Mouse (Mus musculus) erythroid progenitor cell, adult 5-6 weeks (primary cell): ENCODE data around the gene Rasgef1a. TPM values are rescaled to one million over a fixed set of nuclear protein-coding genes. Genes with fewer than 3 reads are reported as not detected.

Experiments used
- ATAC-seq: replicated peaks from 2 replicates; pipeline ENCODE4 v1.8.0; 2016; ENCODE audit warnings: moderate number of reproducible peaks, mild to moderate bottlenecking, moderate TSS enrichment, inconsistent platforms; ENCODE audit not compliant: poor library complexity, low FRiP score, severe bottlenecking
- total RNA-seq, 2 experiments: library from RNA; stranded (forward) in 1 of 2; stranded (reverse) in 1 of 2; fragments of 150-400 nt in 1 of 2; fragments of 186-747, 209-891 nt in 1 of 2; gene quantifications; 2 replicates each; pipeline versions ENCODE4 v1.2.3 to v1.2.4; 2015 to 2017; ENCODE audit warnings: low replicate concordance in 2 of 2

Gene Rasgef1a
- total RNA-seq (2015; ENCODE audit: low replicate concordance) = not detected in 2 replicates
- not detected in 2 replicates for total RNA-seq (2017; ENCODE audit: low replicate concordance)

GRCm38 (mm10) chr6:118010756-118011615, at the start of gene Rasgef1a:
Gene Rasgef1a, plus strand, starts transcription at chr6:118011438.
- ATAC-seq = no peak

- no peak for ATAC-seq
Observed at GRCm38 (mm10) chr6:117963201-117963600, 48.0 kb upstream of the Rasgef1a start.

GRCm38 (mm10) chr6:117966729-117967128, 44.5 kb upstream of the Rasgef1a start:
- no peak for ATAC-seq

DNA sequence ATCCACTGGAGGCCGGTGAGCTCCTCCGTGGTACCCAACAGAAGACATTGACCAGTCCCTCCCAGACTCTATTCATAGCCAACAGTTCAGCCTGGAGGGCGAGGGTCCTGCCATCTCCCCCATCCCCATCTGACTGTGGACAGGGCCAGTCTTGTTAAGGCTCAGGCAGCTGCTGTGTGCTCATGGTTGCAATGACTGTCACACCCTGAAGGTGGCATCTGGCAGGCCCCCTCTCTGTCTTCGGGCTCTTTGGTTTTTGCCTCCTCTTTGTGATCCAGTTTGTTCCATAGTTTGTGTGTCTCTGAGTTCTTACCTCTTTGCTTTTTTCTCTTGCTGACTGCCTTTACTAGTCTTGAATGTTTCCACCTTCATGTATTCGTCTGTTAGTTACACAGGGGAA, 24.1 kb upstream of the Rasgef1a start:
- no peak for ATAC-seq

GRCm38 (mm10) chr6:117989209-117989608, 22.0 kb upstream of the Rasgef1a start:
- no peak for ATAC-seq

DNA sequence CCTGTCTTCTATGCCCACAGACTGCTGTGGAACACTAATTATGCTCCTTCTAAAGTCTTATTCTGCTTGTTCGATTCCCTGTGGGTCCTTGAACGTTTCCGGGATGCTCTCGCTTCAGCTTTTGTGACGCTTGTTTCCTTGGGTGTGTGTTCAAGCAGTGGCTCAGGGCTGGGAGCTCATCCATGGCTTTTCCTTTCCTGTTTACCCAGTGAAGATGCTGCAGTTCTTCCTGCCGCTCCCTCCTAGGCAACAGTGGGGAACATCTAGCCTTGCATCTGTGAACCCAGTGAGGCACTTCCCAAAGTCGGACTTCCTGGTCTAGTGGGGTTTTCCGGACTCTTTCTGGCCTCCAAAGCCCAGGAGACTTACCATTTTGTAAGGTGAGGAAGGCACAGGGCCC, 20.6 kb upstream of the Rasgef1a start:
- no peak for ATAC-seq

GRCm38 (mm10) chr6:117991297-117991696, 19.9 kb upstream of the Rasgef1a start:
- no peak for ATAC-seq

- ATAC-seq = no peak
Observed at GRCm38 (mm10) chr6:117991928-117992327, 19.3 kb upstream of the Rasgef1a start.

GRCm38 (mm10) chr6:117995168-117995567, 16.1 kb upstream of the Rasgef1a start:
- ATAC-seq = no peak

GRCm38 (mm10) chr6:118001272-118001671, 10.0 kb upstream of the Rasgef1a start:
- ATAC-seq = no peak

- no peak for ATAC-seq
Observed at GRCm38 (mm10) chr6:118007302-118007701, 3.9 kb upstream of the Rasgef1a start.

GRCm38 (mm10) chr6:118007843-118008539, 3.2 kb upstream of the Rasgef1a start:
- ATAC-seq = no peak

- no peak for ATAC-seq
Observed at GRCm38 (mm10) chr6:118010256-118010655, 982 bp upstream of the Rasgef1a start.

GRCm38 (mm10) chr6:118011616-118012316, 528 bp downstream of the Rasgef1a start:
- ATAC-seq = no peak

GRCm38 (mm10) chr6:118012317-118012700, 1.1 kb downstream of the Rasgef1a start:
- no peak for ATAC-seq

GRCm38 (mm10) chr6:118012987-118013866, 2.0 kb downstream of the Rasgef1a start:
- no peak for ATAC-seq

GRCm38 (mm10) chr6:118014881-118015280, 3.6 kb downstream of the Rasgef1a start:
- no peak for ATAC-seq

DNA sequence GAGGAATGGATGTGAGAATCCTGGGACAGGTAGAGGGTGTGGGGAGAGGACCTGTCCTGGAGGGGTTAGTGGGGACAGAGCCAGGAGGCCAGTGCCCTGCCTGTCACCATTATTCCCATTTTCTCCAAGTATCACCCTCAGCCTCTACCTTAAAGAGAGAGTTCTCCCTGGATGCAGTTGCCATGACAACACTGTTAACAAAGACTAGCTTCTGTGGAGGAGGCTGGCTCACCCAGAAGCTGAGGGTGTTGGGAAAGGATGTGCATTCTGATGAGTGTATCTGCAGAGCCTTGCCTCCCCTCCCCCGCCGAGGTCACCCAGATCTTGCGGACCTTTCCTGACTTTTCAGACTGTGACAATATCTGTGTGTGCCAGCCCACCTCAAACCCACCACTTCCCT, 4.7 kb downstream of the Rasgef1a start:
- ATAC-seq = no peak

DNA sequence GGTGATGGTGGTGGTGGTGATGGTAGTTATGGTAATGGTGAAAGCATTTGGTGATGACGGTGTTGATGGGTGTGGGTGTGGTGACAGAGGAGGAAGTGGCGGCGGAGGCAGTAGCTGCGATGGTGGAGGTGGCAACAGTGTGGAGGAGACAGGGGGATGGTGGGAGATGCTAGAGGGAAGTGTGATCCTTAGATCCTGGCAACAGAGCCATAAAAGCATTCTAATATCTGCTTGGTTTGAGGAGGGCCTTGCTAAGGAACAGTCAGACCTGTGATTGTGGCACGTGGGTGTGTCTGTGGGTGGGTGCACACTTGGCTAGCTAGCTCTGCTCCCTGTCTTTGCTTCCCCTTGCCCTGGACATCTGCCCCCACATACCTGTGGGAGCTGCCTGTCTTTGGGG, 7.4 kb downstream of the Rasgef1a start:
- ATAC-seq = no peak
